Mouse (Mus musculus): ENCODE measurements around the gene 4931409K22Rik. TPM values are rescaled to one million over a fixed set of nuclear protein-coding genes. Genes with fewer than 3 reads are reported as not detected.

Gene 4931409K22Rik
- total RNA-seq (2012; rRNA removed) (not detected in 2 replicates), total RNA-seq (2014; rRNA removed) (not detected in 2 replicates), polyA plus RNA-seq (2012; ENCODE audit: insufficient read length, low read depth) (not detected in 2 replicates)

GRCm38 (mm10) chr5:24556709-24557108 lies at the start of gene 4931409K22Rik:
Gene 4931409K22Rik (minus strand): TSS chr5:24556809.
- H3K27me3 ChIP-seq (replicated peaks): peaks cover 19% of the 10 kb centered on the region
- TF ChIP-seq RAD21 (IDR thresholded peaks at IDR 0.05; ENCODE audit: low read depth, low read length) (no peak), IRF4 (IDR thresholded peaks at IDR 0.05; ENCODE audit: low read depth, low read length) (no peak), NRF1 (IDR thresholded peaks at IDR 0.05; ENCODE audit: low read depth, low read length) (no peak), ETS1 (conservative IDR thresholded peaks at IDR 0.05; ENCODE audit: low read depth, low read length) (no peak), USF2 (conservative IDR thresholded peaks at IDR 0.05; ENCODE audit: low read depth, low read length) (no peak), HCFC1 (IDR thresholded peaks at IDR 0.05; ENCODE audit: low read depth, low read length) (no peak), ELF1 (IDR thresholded peaks at IDR 0.05; ENCODE audit: low read depth, low read length) (no peak), CHD1 (IDR thresholded peaks at IDR 0.05; ENCODE audit: low read depth, low read length) (no peak), SIN3A (IDR thresholded peaks at IDR 0.05; ENCODE audit: low read length) (no peak)
- peaks cover 3 to 11% of the 10 kb centered on the region in 2 experiments; a peak in 2 of 4 replicates for H3K4me1 ChIP-seq (ENCODE audit: control insufficient read depth in 1 of 2, insufficient read depth in 2 of 2)
- in situ Hi-C loops (cut with MboI; ENCODE audit: low pct_ligation_motif_present, low pct_unique_long_range_greater_than_20kb, low sequenced_read_pairs) (no loop called here), dilution Hi-C loops (cut with MboI; ENCODE audit: extremely low pct_ligation_motif_present, extremely low pct_unique_long_range_greater_than_20kb, low sequenced_read_pairs) (no loop called here)
- no peaks in the 10 kb centered on the region for H3K79me2 ChIP-seq (replicated peaks; ENCODE audit: control insufficient read depth, extremely low read depth, insufficient read depth, poor library complexity, severe bottlenecking)
- no peak within 1 kb of the TSS for H3K4me2 ChIP-seq (ENCODE audit: insufficient read depth, low read depth, poor library complexity, severe bottlenecking)
- H3K27ac ChIP-seq (ENCODE audit: insufficient read depth, low read depth): no peak within 1 kb of the TSS; the same call in 1 of the 2 replicates
- no peaks in the 10 kb centered on the region for H3K36me3 ChIP-seq (replicated peaks in 1 of 2; ENCODE audit: control insufficient read depth in 1 of 2, insufficient read depth in 1 of 2, low read length in 1 of 2)
- DNase-seq (ENCODE audit: extremely low read depth): no peak
- no peak within 1 kb of the TSS for H3K4me3 ChIP-seq (replicated peaks in 1 of 3; ENCODE audit: low read depth in 2 of 3, low read length in 2 of 3, poor library complexity in 1 of 3)
- H3K9me3 ChIP-seq (replicated peaks; ENCODE audit: low read length): peaks cover 3% of the 10 kb centered on the region
- no peak within 1 kb of the TSS for H3K9ac ChIP-seq (ENCODE audit: insufficient read depth, low read depth)

GRCm38 (mm10) chr5:24605980-24606665 lies 49.5 kb upstream of the 4931409K22Rik start:
- dilution Hi-C loops (cut with MboI; ENCODE audit: extremely low pct_ligation_motif_present, extremely low pct_unique_long_range_greater_than_20kb, low sequenced_read_pairs) (no loop called here), in situ Hi-C loops (cut with MboI; ENCODE audit: low pct_ligation_motif_present, low pct_unique_long_range_greater_than_20kb, low sequenced_read_pairs) (no loop called here)
- no peak overlapping the region for H3K27ac ChIP-seq (ENCODE audit: insufficient read depth, low read depth)
- H3K9me3 ChIP-seq (replicated peaks; ENCODE audit: low read length): peaks cover 3% of the 10 kb centered on the region
- no peak overlapping the region for H3K4me2 ChIP-seq (ENCODE audit: insufficient read depth, low read depth, poor library complexity, severe bottlenecking)
- no peak overlapping the region for H3K4me3 ChIP-seq (replicated peaks in 1 of 3; ENCODE audit: low read depth in 2 of 3, low read length in 2 of 3, poor library complexity in 1 of 3)
- no peaks in the 10 kb centered on the region for H3K79me2 ChIP-seq (replicated peaks; ENCODE audit: control insufficient read depth, extremely low read depth, insufficient read depth, poor library complexity, severe bottlenecking)
- H3K4me1 ChIP-seq (ENCODE audit: control insufficient read depth in 1 of 2, insufficient read depth in 2 of 2): peaks cover 7 to 13% of the 10 kb centered on the region in 2 experiments; a peak in 3 of 4 replicates
- no peak for DNase-seq (ENCODE audit: extremely low read depth)
- TF ChIP-seq MAZ (IDR thresholded peaks at IDR 0.05; ENCODE audit: low read depth, low read length) (no peak), NRF1 (IDR thresholded peaks at IDR 0.05; ENCODE audit: low read depth, low read length) (no peak), EP300 (IDR thresholded peaks at IDR 0.05; ENCODE audit: low read length) (no peak), ZKSCAN1 (IDR thresholded peaks at IDR 0.05; ENCODE audit: borderline replicate concordance, low read depth, low read length) (no peak), POLR2AphosphoS2 (IDR thresholded peaks at IDR 0.05; ENCODE audit: low read depth, low read length) (no peak), HCFC1 (IDR thresholded peaks at IDR 0.05; ENCODE audit: low read depth, low read length) (no peak), RCOR1 (conservative IDR thresholded peaks at IDR 0.05; ENCODE audit: low read depth, low read length) (no peak), E2F4 (IDR thresholded peaks at IDR 0.05; ENCODE audit: insufficient replicate concordance, low read depth, low read length) (no peak), MXI1 (IDR thresholded peaks at IDR 0.05; ENCODE audit: low read depth, low read length) (no peak), USF1 (IDR thresholded peaks at IDR 0.05; ENCODE audit: low read depth, low read length) (no peak), BHLHE40 (IDR thresholded peaks at IDR 0.05; ENCODE audit: low read depth, low read length) (no peak), IRF4 (IDR thresholded peaks at IDR 0.05; ENCODE audit: low read depth, low read length) (no peak)
- no peak overlapping the region for H3K9ac ChIP-seq (ENCODE audit: insufficient read depth, low read depth)
- H3K36me3 ChIP-seq (replicated peaks in 1 of 2; ENCODE audit: control insufficient read depth in 1 of 2, insufficient read depth in 1 of 2, low read length in 1 of 2): no peaks in the 10 kb centered on the region
- peaks cover 73% of the 10 kb centered on the region for H3K27me3 ChIP-seq (replicated peaks)

Measured in CH12.LX (cell line).